10 mouse cellular contexts compared by ENCODE assay signal in the genomic region with DNA sequence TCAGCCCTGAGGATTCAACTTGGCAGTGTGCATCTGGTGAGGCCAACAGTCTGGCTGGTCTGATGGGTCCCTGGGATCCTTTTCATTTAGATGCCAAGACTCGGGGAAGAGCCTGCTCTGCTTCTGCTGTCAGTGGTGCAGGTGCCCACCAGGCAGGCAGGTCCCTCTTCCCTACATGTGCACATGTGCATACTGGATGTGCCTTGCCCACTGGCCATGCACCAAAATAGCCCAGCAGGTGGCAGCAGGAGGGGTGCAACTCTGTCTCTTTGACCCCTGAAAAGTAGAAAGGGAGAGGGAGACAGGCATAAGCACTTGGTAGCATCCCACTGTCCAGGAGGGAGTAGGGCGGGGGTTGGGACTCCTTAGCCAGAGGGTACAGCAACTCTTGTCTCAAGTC.
DNase-seq lines count a peak whose midpoint lies in the region; TF ChIP-seq lines count a peak whose summit lies in the region.
"Had no signal": no experiment of that assay in that cellular context is flagged by ENCODE, and none has a peak within 500 bp of the region (broad histone marks: within the 10 kb centered on the region; RNA-seq: fewer than 3 reads in every experiment).

No protein-coding gene starts in this region.

- H3K4me3 ChIP-seq in gastrocnemius, adult 2 months: no peak overlapping the region
- no peak overlapping the region for H3K4me3 ChIP-seq in lung, adult 2 months (replicated peaks; ENCODE audit: extremely low read depth, low read depth, low read length)
- H3K4me3 ChIP-seq: embryonic facial prominence, embryonic 15.5 days; limb, embryonic 15.5 days had no signal

- H3K4me1 ChIP-seq in lung, adult 2 months (ENCODE audit: control insufficient read depth, insufficient read depth, low read length): no peaks in the 10 kb centered on the region
- H3K4me1 ChIP-seq: embryonic facial prominence, embryonic 15.5 days; limb, embryonic 15.5 days had no signal

- TF ChIP-seq CTCF in gastrocnemius, adult 2 months (IDR thresholded peaks at IDR 0.05): peak; percentile 41
- peak; percentile 27; the same call in 1 of the 2 replicates for TF ChIP-seq CTCF in lung, adult 2 months (IDR thresholded peaks at IDR 0.05; ENCODE audit: insufficient read depth, low read length)

- WGBS in lung, adult 2 months: 88% methylated on average over 2 of the region's 2 CpGs

- DNase-seq in gastrocnemius, adult 2 months: no peak
- no peak for DNase-seq in gastrocnemius, postnatal 10 days
- peak; percentile 3 to 9 for DNase-seq in lung, adult 18-20 months
- DNase-seq in lung, postnatal 25 days (ENCODE audit: low spot score): no peak
- no peak for DNase-seq in lung, adult 2 months
- peak; percentile 9 for DNase-seq in thymus, postnatal 0 days (ENCODE audit: low spot score)
- DNase-seq in adipocyte (ENCODE audit: low spot score): no peak
- DNase-seq in gastrocnemius, adult 8-10 months (ENCODE audit: low spot score in 2 of 2): no peak

- intact Hi-C loops in gastrocnemius, adult 2 months (cut with DNase I): loop anchor here (5.0 kb wide), 1 partner anchor 1310 kb away; no protein-coding TSS in a partner anchor

- no peak overlapping the region for H3K27ac ChIP-seq in gastrocnemius, adult 2 months
- H3K27ac ChIP-seq: embryonic facial prominence, embryonic 15.5 days; limb, embryonic 15.5 days had no signal

- no peak for TF ChIP-seq POLR2A in lung, adult 2 months (IDR thresholded peaks at IDR 0.05; ENCODE audit: borderline replicate concordance, extremely low read depth, low read depth, low read length)

Comparison
In these comparisons a context has a peak if more than half of its experiments do, and no peak if none do; other contexts are left out.
1. DNase-seq: peak in lung, adult 18-20 months (2 of 2) and thymus, postnatal 0 days (single experiment); none in gastrocnemius, adult 2 months (single experiment), gastrocnemius, postnatal 10 days (single experiment), lung, postnatal 25 days (single experiment), lung, adult 2 months (single experiment), adipocyte (single experiment) and gastrocnemius, adult 8-10 months (0 of 2).